Mouse (Mus musculus): ENCODE data around the gene Nufip1.

The Nufip1 gene

DNA sequence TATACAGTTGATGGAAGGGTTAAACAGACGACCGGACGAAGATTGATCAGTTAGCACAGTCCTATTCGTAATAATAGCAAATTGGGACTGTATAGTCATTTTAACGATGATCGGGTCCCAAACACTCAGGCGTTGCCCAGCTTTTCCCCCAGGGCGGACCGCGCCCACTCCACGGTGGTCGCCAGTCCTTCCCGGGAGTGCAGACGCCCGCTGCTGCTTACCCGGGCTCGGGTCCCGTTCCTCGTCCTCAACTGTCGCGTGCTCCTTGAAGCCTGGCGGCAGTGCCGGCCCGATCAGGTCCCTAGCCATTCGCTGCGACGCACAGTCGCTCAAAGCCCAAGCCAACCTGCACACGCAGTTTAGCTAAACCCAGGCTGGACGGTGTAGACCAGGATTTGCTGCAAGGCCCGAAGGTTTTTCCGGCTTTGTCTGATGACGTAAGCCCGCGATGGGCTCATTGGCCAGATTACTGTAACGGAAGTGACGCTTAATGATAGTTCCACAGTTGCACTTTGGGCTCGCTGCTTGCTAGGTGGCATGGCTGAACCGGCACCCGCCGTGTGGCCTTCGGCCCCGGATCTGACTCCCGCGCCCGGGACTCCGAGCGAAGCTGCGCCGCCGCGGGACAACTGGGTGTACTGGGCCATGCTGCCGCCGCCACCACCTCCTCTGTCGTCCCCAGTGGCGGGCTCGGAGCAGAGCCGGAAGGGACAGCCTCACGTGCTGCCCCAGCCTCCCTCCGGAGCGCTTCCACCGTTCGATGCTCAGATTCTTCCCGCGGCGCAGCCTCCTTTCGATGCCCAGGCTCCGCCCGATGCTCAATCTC, at the start of gene Nufip1, which contains the start of gene Gpalpp1:
Gene Nufip1 (plus strand): TSS at position 496 of the 826 bp plus-strand sequence.
Gene Gpalpp1 (minus strand): TSS at position 365 of the 826 bp plus-strand sequence.
- DNase-seq, result peak; percentile 85

DNA sequence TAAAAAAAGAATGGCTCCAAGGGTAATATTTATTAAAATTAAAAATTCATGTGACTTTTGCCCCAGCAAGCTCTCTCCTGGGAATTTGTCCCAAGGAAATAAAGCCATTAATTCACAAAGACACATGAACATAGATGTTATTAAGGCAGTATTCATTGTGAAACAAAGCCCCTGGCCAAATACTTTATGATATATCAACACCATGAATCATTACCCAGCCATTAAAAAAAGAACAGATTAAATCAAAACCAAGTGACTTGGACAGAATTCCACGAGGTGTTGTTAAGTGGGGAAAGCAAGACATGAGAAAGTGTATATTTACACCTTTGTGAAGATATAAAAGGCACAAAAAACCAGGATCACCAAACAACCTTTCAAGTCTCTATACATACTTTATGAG, 43.5 kb upstream of the Nufip1 start:
- DNase-seq, result no peak

DNA sequence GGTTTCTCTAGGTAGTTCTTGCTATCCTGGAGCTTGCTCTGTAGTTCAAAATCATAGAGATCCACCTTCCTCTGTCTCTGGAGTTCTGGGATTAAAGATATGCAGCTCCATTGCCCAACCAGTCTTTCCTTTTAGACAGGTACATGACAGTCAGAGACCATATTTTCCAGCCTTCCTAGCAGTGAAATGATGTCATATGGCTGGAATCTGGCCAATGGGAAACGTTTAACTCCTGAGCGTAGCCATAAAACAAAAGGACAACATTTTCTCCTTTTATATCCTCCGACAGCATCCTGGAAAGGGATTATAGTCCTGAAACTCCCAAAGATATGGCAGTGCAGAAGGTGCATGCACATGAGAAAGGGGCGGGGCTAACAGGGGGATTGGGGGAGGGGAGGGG, 42.4 kb upstream of the Nufip1 start:
- DNase-seq, result no peak

DNA sequence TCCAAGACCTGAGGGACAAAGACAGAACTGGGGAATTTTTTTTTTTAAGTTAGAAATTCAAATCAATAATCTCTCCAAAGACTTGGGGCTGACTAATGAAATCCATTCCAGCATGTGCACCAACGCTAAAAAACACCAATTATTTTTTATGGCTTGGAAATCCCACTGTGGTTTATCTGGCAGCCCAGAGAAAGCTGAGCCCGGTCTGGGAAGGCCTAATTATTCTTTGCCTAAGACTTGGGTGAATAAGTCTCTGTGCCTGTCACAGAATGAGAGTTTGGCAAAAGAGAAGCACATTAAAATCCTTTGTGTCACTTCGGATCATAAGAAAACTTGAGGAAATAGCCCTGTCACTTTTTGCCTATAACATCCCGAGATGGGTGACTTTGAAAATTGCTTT, 41.4 kb upstream of the Nufip1 start:
- DNase-seq, result no peak

DNA sequence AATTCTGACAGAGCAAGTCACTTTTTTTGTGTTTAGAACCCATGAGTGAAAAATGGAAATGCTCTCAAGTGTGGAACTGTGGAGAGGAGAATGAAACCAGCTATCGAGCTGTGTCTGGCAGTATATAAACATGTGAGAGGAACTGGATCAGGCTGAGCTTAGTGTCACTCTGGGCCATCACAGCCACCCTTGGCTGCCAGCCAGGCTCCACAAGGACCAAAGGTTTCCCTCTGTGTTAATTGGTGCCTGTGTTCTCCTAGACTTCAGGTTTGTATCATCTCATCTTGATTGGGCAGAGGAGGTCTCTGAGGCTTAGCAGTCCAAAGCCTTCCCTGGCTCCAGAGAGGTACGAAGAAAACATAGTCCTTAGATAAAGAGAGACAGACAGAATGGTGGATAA, 38.1 kb upstream of the Nufip1 start:
- DNase-seq, result no peak

DNA sequence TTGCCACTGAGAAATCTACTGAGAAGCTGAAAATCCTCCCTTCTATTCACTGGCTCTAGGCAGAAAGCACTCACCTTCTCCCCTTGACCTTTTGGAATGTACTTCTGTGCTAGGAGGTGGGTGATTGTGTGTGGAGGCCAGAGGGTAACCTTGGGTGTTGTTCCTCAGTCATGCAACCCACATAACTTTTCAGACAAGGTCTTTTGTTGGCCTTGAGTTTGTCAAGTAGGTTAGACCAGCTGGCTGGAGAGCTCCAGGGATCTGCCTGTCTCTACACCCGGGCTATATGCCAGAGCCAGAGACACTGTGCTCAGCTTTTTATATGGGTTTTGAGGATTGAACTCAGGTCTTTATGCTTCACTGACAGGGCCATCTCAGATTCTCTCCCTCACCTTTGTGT, 36.5 kb upstream of the Nufip1 start:
- no peak for DNase-seq

DNA sequence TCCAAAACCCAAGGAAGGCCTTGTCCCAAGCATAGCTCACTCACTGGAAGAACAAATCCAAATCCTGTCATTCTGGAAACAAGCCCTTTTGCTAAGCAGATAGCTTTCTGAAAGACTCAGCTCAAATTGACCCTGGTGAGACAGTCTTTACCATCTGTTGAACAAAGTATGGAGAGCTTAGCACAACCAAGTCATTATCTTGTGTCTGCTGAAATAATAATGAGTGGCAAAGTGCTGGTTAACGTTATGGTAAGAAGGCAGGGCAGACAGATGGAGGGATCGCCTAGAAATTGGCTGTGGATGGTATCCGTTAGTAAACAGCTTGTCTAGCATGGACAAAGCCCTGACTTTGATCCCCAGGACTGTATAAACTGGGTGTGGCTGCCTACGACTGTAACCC, 35.0 kb upstream of the Nufip1 start:
- no peak for DNase-seq

DNA sequence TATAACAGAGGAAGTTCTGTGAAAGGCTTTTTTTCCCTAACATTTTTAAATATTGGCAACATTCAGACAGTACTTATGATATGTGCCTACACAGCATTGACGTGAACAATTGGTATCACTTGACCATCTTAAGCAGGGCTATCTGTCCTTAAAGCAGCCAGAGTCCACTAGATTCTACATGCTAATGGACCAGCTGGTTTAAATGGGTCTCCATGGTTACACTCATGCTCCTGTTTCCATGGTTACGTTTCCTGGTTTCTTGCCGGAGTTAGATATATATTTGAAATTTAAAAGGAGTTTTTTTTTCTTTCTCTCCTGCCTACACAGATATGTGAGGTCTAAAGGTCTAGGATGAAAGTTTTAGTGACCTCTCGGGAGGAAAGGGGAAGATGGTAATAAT, 34.1 kb upstream of the Nufip1 start:
- no peak for DNase-seq

DNA sequence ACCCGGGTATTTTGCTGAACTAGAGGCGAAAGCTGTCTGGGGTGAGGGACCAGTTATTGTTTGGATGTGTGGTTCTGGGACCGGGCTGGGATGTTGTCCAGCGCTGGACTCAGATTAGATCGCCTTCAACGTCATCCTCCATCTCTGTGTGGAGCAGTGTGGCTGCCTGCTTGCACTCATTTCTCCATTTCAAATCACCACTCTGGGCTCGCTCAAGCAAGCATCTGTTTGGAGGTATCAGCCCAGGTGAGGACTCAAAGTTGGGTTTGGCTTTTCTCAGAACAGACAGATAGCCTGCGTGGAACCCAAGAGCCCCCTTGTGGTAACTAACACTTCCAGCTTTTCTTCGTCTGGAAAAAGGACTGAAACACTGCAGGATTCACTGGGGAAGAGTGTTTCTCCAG, 33.6 kb upstream of the Nufip1 start:
- DNase-seq, result peak; percentile 41

DNA sequence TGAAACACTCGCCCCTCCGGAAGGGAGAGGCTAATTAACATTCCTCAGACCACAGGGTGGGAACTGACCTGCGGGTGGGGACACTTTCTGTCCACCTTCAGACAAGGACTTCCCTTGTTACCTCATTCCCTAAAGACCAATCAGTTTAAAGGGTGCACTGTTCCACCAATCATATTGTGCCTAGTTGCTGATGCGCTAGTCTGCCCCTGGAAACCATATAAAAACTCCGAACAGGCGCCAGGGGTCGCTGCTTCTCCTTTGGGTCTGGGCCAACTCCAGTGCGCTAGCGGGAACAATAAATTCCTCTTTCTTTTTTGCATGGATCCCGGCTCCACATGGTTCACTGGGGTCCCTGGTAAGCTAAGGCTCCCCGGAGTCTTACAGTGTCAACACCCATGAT, 29.2 kb upstream of the Nufip1 start:
- peak; percentile 7 for DNase-seq

DNA sequence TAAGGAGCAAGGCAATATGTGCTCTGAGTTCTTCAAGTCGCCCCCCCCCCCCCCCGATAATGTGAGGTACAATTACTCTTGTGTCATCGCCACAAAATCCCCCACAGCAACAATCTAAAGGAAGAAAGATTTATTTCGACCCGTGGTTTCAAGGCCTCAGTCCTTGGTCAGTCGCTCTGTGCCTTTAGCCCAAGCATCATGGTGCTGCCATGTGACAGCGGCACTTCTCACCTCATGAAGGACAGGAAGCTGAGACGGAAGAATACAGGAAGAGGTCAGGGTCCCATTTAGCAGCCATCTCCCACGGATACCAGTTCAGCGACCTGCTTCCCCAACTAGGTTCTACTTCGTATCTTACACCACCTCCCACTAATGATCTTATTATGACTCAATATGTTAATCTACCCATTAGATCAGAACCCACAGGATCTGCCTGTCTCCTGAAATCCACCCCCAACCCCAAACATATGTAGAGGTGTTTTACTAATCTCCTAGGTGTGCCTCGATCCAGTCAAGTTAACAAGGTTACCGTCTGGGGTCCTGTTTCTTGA, 28.5 kb upstream of the Nufip1 start:
- DNase-seq, result no peak

DNA sequence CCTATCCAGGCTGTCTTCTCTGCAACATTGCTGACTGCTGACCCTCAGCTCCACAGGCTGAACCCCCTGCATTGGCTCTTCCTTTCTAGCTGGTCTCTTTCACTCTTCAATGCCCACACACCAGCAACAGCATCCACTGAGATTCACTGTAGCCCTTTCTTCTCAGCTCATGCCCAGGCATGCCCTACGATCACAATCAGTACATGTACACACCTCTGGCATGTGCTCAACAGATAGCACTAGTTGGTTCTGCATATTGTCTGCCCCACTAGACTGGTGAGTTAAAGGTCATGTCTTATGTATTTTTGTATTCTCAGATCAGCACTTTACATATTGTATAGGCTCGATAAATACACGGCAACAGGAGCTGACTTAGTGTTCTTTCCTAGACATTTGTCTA, 26.5 kb upstream of the Nufip1 start:
- no peak for DNase-seq

DNA sequence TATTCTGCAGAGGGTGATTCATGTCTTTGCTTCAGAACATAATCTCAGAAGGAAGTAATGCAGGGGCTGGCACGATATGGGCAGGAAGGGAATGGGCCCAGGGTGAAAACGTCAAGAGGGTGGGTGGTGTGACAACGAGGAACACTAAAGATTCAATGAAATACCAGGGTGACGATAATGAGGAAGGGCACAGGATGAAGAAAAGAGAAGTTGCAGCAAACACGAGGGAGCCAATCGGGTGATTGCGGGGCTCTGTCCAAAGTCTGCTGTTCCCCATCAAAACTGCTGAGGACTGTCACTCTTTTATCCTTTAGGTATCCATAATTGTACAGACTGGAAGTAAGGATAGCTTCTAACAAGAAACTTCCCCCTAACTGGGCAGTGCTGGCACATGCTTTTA, 13.4 kb upstream of the Nufip1 start:
- no peak for DNase-seq

DNA sequence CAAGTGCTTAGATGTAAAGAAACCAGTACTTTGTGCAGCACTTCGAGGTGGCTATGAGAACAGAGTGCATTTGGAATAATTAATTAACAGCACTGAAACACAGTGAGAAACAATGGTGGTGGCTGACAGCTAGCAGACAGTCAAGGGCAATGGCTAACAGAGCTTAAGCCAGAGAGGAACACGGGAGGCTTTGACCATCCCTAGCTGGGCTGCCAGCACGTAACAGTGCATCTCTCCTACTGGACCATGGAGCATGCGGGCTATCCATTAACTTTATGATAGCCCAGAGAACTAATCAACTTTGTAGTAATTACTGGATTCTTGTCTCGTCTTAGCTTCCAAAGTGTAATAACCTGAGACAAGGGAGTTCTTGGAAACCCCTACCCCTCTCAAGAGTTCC, 12.9 kb upstream of the Nufip1 start:
- no peak for DNase-seq

DNA sequence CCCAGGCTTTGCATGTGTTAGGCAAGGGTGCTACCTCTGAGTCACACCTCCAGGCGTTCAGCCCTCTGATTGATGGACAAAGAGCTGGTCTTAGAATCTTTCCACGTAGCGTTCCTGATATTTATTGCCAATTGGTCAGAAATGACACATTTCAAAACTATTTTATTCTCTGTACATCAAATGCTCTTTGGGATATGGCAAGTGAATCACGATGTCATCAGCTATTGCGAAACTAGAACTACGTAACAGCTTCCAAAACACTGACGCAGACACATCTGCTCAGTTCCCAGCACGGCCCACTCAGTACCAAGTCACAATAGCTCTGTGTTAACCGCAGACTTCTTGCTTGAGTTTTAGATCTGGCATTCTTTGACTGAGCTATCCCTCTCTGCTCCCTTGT, 11.1 kb upstream of the Nufip1 start:
- DNase-seq, result no peak

DNA sequence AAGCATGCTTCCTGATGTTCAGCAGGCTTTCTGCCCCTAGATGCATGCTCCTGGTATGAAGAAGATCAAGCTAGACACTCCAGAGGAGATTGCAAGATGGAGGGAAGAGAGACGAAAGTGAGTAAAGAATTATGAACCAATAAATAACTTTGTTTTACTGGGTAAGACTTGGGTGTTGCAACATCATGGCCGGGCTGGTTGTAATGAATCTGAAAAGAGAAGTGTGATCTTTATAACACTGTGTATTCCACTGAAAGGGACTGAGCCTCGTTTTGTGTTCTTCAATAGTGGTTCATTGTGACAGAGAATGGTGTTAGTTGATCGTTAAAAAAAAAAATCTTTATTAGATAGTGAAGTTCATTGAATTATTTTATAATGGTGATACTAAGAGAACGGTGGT, 5.1 kb downstream of the Nufip1 start:
- no peak for DNase-seq

DNA sequence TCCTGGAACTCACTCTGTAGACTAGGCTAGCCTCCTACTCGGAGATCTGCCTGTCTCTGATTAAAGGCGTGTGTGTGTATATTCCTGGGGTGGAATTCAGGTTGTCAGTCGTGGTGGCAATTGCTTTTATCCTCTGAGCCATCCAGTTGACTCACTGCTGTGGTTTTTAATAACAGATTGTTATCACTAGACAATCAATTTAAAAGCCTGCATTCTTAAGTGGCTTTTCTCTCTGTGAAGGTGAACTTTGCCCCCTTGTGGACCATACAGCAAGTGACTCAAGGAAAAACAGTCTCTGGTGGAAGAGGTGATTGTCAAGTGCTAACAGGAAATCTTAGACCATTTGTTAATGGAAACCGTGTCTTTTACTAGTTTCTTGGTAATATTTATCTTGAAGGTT, 8.3 kb downstream of the Nufip1 start:
- no peak for DNase-seq

DNA sequence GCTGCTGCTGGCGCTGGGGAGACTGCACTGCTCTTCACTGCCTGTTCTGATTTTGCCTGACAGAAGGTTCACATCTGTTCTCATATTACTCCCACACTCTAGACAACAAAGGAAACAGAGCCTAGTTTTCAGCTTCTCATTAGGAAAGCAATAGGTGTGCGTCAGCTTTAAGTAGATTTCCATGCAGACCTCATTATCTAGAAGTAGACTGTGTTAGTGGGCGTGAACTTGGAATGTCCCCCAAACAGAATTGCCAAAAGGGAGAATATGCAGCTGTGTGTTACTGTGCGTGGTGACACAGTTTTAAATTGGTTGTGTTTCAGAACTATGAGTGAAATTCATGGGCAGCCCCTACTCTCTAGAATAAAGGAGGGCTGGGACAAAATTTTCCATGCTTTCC, 9.8 kb downstream of the Nufip1 start:
- no peak for DNase-seq

DNA sequence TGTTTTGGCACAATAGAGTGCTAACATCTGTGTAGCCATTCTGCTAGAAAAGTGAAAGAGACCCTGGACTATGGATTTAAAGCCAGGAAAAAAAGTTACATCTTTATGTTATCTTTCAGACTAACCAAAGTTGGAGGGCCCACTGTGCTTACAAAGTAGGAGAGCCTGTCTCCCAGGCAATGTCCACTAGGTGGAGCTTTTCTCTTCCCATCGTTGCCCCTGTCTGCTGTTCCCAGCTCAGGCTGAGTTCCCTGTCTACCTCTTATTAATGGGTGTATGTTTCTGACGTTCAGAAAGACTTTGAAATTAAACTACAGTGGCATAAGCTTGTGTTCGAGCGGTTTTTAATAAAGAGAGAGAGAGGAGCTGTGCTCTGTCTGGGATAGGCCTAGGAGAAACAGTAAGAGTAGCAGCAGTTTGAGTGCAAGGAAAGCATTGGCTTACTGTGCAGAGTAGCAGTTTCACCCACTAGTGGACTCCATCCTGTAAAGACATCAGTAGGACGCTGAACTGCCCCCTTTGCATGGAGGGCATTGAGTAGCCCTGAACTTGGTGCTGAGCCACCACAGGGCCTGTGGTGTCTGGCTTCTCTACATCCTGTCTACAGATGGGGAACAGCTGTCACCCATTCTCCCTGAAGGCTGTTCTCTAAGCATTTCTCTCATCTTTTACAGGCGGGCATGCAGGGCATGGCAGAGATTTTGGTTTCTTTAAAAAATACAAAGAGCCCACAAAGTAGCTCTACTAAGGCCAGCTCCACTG, 11.4 kb downstream of the Nufip1 start:
- DNase-seq, result peak; percentile 59

DNA sequence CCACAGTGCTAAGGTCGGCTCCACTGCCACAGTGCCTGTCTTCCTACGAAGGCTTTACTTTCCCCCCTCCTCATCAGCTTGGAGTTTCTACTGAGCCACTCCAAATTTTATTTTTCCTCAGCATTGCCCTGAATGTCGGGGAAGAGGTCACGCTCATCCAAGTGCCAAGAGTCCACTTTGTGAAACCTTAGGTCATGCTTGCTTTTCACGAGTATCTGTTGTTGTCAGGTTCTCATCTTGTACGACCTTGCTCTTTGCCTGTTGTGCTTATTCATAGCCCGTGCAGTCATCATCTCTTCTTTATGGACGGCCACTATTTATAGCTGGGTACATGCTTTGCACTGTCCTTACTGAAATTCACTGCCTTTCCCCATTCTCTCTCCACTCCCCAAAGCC, 12.0 kb downstream of the Nufip1 start:
- no peak for DNase-seq

DNA sequence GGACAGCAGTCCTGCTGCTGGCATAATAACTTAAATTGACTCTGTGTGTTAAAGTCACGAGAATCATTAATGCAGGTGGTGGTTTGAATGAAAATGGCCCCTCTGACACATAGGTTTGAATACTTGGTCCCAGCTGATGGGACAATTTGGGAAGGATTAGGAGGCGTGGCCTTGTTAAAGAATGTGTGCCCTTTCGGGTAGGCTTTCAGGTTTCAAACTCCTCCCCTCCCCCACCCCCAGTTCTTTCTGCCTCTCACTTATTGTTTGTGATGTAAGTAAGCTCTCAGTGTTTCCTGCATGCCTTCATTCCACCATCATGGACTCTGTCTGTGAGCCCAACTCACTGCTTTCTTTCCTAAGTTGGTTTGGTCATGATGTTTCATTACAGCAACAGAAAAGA, 16.6 kb downstream of the Nufip1 start:
- no peak for DNase-seq

DNA sequence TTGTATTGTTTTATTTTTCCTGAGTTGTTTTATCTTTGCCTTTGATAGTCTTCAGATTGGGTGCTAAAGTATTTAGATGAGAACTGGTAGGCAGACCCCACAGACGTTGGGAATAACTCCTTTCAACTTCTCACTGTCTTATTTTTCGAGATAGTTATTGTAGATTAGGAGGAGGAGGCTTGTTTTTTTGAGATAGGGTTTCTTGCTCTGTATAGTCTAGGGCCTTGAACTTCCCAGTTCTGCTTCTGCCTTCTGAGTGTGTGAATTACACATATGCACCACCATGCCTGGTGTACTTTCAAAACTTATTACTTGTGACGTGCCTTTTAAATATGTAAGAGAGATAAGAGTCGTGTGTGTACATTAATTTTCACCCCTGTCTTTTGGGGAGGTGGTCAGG, 17.5 kb downstream of the Nufip1 start:
- DNase-seq, result no peak

DNA sequence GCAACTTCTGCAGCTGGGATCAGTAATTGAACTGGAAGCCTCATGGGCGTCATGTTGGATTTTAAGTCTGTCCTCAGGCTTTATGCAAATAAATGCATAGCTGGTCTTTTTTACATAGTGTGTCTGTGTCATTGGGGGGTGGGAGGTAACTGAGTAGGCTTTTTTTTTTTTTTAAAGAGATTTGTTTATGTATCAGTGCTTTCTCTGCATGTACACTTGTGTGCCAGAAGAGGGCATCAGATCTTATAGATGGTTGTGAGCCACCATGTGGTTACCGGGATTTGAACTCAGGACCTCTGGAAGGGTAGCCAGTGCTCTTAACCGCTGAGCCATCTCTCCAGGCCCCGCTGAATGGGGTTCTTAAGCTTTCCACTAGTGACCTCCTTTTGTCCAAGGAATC, 24.3 kb downstream of the Nufip1 start:
- DNase-seq, result no peak

DNA sequence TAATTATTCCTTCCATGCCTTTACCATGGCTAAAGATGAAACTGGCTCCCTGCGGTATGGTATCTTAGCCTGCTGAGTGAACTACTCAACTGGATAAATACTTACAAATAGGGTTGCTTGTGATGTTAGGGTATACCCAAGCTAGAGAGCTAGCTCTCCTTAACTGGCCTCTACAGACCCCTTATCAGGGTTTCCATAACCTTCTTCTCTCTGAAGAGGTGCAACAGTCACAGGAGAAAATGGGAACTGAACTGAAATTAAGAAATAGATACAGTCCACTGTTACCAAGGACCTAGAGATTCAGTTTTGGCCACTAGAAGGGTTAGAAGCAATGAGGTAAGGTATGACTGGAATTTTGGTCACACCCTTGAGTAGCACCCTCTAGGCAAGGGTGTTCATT, 34.6 kb downstream of the Nufip1 start:
- no peak for DNase-seq

Data from lung, postnatal 14 days (tissue).